Mouse (Mus musculus): ENCODE results near the gene Tmem131l.

- TF ChIP-seq CTCF (IDR thresholded peaks at IDR 0.05; ENCODE audit: extremely low read depth, insufficient read depth, low read length) (no peak), POLR2A (IDR thresholded peaks at IDR 0.05; ENCODE audit: extremely low read depth, insufficient read depth, low read length) (no peak)
Observed at GRCm38 (mm10) chr3:84031216-84031615, 8.8 kb downstream of the Tmem131l start.
